Mouse (Mus musculus): Measurements from ENCODE around the gene Ncoa7. TPM values are rescaled to one million over a fixed set of nuclear protein-coding genes. Genes with fewer than 3 reads are reported as not detected.

Ncoa7 gene
- total RNA-seq, 2 experiments from 2014 or later: 99.7 to 105 TPM

DNA sequence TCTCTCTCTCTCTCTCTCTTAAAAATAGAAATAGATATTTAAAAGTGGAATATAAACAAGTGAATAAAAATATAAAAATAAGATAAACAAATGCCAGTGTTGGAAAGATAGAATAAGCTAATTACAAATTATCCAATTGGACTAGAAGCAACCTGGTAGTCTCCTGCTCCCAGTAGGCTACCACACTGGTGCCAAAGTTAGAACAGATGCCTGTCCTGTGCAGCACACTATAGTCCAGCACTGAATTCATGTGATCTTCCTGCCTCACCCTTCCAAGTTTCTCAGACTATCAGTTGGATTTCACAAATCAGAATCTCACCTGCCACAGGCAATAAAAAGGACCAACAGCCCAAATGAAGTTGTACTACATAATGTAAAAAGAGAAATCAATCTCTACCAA, 59.9 kb downstream of the Ncoa7 start:
- DNase-seq: no peak

DNA sequence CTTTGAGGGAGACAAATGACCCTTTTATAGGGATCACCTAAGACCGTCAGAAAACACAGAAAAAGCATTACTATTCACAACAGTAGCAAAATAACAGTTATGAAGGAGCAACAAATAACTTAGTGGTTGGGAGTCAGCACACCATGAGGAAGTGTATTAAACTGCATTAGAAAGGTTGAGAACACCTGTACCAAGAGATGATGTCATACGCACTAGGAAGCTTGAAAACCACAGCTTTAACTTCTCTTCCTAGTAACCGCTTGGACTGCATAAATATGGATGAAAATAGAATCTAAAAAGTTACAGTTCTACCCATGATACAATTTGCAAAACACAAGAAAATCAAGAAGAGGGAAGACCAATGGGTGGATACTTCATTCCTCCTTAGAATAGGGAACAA, 64.7 kb downstream of the Ncoa7 start:
- DNase-seq: no peak

DNA sequence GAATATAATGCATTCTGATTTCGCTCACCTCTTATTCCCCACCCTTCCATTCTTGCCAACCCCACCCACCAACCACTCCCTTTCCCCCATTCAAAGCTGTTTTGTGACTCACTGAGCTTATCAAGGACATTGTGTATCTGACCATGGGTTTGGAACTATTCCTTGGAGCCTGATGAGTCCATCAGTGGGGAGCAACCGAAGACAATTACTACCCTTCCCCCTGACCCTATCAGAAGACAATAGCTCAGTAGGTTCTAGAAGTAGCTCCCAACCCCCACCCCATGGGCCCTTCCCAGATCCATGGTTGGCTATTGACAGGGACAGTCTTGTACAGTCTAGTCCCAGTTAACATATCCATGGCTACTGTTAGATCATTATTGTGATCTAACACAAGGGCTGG, 65.8 kb downstream of the Ncoa7 start:
- no peak for DNase-seq

DNA sequence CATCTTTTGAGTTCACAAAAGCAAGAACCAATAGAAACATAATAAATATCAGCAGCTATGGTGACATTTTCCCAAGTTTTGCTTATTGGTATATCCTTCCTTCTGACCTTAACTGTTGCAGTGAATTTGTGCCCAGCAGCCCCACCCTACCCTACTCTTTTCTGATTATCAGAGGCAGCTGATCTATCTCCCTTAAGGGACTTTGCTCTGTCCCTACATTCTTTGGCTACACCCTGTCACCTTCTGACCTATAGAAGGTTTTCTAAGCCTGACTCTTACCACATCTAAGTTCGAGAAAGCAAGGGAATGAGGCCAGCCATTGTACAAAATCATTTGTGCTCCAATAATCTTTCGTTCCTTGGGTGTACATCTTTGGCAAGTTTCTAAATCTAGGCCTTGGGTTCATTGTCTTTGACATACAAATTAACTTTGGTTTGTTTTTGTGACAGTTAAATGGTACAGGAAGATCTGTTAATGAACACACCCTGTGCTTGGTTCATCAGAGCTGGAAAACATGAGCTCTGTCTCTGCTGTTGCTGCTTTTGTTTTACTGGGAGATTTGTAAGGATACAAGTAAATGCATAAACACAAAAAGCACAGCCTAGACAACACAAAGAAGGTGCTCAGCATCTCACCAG, 69.9 kb downstream of the Ncoa7 start:
- DNase-seq: no peak

DNA sequence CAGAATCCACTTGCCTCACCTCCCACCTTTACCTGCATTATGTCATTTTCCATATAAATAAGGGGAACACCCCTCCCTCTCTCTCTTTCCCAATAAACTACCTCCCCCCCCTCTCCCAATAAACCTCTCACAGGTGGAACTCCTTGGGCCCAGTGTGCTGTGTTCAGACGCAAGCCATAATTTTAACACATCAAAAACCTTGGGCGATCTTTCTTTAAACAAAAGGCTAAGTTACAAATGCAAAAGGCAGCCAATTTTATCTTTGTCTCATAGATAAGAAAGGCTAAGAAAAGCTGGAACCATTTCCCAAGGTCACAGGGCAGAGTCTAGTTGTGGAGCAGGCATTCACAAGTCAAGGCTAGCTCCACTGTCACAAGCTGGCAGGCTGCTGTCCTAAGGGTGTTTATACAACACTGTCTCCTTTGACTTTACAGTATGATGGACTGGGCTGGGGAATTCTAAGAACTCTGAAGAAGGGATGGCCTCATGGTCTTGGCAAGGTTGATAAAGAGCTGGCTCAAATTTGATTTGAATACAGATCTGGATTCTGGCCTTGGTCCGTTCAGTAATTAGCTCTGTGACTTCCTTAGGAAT, 71.7 kb downstream of the Ncoa7 start:
- no peak for DNase-seq

DNA sequence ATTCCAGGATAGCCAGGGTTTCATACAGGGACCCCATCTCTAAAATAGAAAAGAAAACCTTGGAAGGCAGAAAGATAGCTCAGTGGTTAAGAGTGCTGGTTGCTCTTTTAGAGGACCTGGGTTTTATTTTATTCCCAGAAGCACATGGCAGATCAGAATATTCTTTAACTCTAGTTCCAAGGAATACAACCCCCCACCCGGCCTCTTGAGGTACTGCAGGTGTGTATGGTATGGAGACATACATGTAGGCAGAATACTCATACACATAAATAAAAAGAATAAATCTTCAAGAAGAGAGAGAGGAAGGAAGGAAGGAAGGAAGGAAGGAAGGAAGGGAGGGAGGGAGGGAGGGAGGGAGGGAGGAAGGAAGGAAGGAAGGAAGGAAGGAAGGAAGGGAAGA, 72.3 kb downstream of the Ncoa7 start:
- DNase-seq: no peak

DNA sequence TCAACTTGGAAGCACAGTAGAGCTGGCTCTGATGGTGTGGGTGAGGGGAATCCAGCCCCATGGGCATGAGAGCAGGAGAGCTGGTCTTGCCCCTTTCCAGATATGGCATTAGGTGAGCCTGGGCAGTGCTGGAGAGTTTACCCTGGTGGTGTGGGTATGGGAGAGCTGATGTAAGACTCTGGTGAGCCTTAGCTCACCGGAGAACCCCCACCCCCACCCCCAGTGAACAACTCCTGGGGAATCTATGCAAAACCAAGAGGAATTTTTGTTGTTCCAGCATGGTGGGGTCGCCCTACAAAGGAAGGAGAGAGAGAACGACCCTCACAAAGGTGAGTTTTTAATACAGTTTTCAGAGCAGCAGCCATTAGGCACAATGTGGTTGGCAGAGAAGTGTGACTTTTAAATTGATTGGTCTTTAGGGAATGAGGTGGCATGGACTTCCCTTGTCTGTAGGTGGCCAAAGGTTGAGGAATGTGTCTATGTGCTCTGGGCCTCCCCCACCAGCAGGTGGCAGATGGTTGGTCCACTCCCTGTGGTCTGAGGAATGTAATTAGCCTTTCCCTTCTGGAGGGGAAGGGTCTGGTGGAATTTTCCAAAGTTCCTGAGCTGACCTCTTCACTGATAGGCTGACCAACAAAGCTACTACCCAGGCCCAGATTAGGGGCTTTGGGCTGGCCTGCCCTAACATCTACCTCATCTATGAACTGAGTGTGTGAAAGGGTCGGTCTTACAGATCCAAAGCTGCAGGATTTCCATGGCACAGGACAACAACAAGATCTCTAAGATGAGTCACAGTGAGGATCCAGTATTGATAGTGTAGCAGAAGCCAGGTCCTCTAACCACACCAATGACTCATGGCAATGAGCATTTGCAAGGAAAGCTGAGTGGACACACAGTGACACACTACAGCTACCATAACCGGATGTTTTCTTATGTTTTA, 73.7 kb downstream of the Ncoa7 start:
- DNase-seq: no peak

DNA sequence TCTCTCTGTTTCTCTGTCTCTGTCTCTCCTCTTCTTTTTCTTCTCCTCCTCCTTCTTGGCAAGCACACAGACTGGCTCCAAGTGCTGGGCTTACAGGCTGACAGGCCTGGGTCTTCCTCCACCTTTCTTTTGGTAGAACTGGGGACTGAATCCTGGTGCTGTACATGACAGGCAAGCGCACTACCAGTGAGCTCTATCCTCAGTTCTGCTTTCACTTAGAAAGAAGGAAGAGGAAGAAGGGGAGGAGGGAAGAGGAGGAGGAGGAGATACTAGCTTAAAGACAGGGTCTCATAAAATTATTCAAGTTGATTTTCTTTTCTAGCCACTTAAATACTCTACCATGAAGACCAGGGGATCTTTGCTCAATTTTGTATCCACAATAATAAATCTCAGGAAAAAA, 80.1 kb downstream of the Ncoa7 start:
- DNase-seq: no peak

DNA sequence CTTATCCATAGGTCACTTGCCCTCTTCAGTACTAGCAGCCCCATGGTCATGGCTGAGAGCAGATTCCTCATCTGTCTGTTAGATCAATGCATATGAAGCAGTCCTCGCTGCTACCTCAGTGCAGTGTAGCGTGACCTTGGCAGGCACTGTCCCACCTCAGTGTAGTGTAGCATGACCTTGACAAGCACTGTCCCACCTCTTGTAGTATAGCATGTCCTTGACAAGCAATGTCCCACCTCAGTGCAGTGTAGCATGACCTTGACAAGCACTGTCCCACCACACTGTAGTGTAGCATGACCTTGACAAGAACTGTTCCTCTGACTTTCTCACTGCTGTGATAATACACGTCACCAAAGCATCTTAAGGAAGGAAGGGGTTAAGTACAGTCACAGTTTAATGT, 82.6 kb downstream of the Ncoa7 start:
- no peak for DNase-seq

DNA sequence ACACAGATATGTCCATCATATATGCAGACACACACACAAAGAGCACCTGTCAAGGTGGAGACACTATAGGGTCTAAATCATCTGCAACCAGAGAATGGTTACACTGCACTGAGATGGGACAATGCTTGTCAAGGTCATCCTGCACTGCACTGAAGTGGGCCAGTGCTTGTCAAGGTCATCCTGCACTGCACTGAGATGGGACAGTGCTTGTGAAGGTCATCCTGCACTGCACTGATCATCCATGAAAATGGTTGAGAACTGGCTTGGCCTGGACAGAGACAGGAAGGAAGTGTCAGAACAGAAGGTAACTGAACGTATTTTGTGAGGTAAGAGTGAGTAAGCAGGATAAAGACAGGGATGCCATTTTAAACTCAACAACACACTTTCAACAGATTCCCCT, 83.2 kb downstream of the Ncoa7 start:
- no peak for DNase-seq

DNA sequence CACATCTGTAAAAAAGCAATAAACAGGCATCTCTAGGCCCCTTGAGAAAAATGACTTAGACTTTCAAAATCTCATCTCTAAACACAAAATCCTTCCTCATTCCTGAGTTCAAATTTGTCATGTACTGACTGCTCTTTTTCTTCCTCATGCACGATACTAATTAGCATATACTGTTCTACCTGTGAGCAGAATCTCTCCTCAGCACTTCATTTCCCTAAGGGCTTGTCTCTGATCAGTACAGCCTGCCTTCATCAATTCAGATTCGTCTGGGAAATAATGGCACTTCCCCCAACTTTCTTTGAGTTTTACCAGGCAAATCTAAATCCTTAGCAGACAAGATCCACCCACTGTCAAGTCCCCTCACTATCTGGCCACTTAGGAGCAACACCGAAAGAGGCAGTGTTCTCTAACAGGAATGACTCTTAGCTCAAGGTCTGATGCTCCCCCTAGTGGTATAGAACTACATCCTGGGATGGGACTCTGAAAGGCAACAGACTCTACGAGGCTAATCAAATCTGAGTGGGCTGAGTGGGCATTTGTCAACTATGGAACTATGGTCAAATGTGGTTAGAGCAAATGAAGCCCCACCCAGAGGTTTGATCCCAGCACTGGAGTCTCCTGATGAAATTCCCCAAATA, 84.3 kb downstream of the Ncoa7 start:
- peak in 1 of 2 experiments; percentile 10 for DNase-seq

DNA sequence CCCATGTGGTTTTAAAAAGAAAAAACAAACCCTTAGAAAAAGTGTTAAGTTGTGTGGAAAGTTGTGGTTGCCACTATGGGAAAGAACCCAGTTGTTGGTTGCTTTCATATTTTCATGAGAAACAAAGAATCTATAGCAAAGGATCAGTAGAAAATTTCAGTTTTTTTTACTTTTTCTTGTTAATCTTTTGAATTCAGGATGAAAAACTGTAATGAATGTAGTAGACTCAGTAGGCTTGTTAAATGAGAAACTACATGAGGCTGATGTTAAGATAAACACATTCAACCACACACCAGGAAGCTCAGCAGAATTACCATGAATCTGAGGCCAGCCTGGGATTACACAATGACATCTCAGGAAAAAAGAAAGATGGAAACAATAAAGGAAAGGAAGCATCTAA, 87.0 kb downstream of the Ncoa7 start:
- no peak for DNase-seq

DNA sequence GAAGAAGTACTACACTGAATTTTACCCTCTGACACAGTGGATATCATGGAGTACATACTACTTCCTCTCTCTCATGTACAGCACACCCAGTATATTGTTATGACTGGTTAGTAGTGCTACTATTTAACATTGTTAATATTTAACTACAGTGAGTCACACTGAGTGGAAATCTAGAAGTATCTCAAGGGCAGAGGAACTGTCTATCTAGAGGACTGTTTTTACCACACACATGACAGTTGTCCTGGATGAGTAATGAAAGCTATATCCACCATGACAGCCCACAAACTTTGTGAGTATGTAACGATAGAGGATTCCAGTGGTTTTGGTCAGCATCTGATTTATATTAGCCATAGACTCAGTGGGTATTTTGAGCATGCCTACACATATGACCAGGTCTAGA, 90.6 kb downstream of the Ncoa7 start:
- DNase-seq: no peak

DNA sequence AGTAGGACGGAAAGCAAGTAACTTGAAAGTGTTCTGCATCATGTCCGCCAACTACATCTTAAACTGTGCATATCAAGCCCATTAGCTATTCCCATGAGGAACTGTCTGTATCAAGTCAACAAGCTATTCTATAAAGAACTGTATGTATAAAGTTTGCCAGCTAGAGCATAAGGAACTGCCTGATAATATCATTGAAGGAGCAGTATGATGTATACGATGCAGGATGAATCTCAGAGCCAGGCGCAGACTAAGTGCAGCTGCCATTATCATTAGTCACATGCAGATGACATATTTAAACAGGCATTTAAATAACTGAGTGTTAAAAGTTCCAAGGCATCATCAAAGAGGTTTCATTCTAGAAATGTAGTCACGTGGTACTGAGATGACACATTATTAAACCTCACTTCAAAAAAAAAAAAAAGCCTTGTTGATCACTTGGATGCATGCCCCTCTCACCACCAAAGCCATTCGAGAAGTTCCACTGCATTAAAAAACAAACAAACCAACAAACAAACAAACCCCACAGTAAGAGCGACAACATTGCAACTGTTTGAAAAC, 93.2 kb downstream of the Ncoa7 start:
- DNase-seq: no peak

DNA sequence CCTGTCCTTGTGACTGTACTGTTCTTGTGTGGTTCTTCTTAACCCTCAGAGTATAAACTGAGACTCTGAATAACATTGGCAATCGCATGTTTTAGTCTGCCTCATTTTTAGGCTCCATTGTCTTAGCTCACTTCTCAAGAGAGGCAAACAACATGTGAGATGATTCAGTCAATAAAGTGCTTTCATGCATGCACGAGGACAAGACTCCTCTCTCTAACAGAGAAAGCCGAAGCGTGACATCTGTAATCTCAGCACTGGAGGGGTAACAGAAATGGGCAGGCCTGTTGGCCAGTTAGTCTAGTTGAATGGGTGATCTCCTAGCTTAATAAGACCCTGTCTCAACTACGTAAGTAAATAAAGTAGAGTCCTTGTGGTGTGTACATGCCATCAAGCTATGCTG, 95.1 kb downstream of the Ncoa7 start:
- no peak for DNase-seq

DNA sequence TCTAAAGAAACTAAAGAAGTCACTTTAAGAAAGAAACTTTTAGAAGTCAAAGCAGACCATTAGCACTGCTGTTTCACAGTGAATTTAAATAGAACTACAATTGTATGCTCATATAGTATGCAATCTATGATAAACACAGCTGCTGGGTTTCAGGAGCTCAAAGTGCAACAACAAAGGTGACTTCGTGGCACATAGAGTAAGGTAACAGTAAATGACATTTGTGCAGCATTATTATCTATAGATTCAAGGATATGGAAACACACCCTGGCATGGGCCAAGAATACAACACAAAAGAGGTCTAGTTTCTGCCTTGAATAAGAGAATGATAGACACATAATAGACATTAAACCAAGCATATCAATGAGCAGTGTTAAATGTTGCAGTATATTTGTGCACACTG, 100.5 kb downstream of the Ncoa7 start:
- DNase-seq: no peak

DNA sequence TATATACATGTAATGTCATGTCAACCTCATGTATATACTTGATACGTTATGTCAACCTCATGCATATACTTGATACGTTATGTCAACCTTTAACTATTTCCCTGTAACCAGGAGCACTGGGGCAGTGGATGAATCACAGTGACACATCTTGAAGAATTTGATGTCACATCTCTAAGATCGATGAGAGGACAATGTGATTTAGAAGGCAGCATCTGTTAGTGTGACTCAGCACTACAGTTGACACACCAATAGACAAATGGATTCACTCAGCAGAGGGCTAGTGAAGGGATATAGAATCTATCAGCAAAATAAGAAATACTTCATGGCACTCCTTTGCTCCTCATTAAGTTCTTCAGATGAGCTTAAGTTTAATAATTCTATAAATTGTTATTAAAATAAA, 116.3 kb downstream of the Ncoa7 start:
- DNase-seq: no peak

DNA sequence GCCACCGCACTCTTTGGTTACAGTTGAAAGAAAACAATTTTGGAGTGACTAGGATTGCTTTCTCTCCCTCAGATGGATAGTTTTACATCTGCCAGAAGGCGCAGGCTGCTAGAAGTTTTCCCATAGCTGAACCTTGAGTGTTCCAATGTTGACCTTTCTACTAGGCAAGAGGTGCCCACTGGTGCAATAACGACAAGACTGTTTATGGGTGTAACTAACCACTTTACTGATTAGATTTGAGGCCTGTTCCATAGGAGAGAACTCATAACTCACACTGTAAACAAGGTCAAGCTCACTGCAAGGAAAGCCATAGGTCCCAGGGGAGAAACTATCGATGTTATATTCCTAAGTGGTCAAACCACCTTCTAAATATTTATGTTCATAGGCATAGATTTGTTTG, 119.7 kb downstream of the Ncoa7 start:
- DNase-seq: no peak

DNA sequence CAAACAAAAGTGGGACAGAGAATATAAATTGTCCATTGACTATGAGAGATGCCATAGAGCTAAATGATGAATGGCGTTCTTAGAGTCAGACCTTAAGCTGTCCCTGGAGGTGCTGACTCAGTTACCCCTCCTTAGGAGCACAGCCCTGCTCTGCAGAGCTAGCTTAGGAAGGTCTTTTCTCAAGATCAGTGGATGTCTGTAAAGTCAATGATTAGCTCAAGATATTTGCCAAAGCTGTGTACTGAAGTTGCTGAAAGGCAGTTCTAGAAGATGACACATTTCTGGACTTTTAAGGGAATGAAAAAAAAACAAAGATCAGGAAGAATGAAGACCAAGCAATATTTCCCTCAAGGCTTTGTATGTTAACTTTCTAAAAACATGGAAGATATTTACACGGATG, 123.4 kb downstream of the Ncoa7 start:
- no peak for DNase-seq

DNA sequence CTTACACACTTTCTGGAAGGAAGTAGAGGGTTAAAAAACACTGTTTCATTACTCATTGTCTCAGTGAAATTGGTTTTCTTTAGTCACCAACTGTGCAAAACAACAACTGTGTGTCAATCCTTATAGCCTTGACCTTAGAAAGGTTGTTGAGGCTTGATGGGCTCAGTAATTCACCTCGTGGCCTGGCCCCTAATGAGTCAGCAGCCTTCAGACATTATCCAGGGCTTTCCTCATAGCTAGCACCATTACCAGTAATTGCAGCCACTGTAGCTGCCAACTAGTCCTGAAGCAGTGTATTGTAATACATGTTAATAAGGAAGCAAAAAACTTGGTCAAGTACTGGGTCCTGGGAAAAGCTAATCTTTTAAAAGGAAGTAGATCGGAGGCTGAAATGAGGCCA, 125.1 kb downstream of the Ncoa7 start:
- DNase-seq: no peak

DNA sequence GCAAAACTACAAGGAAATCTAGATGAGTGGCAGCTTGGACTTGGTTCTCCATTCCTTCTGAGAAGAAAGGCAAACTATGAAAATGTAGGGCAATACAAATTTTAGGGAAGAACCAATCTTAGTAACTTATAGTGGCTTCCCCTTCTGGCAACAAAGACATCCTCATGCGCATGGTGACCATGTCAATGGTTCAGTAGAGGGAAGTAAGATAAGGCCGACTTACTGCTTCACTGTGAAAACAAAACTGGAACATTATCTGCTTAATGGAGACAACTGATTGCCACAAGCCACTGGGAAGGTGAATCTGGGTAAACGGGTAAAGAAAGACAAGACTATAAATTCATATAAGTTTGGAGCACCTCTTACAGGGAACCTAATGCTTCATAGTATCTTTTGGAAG, 128.3 kb downstream of the Ncoa7 start:
- DNase-seq: no peak

DNA sequence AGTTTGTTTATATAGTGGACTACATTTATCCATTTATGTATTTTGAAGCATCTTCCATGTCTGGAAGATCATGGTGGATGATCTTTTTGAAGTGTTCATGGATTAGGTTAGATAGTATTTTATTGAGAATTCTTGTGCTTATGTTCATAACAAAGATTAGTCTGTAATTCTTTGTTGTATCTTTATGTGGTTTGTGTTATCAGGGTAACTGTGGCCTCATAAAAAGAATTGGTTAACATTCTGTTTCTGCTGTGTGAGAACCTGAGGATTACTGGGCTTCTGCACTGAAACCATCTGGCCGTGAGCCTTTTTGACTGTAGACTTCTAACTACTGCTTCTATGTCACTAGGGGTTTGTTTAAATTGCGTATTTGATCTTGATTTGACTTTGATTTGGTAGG, 136.5 kb downstream of the Ncoa7 start:
- DNase-seq: no peak

Measured in layer of hippocampus, postnatal 36 days (tissue).